In genomic region chr7:132858043-132858608, GRCm38 (mm10) we compare ENCODE assay signal across 14 mouse cellular contexts. TPM values are rescaled to one million over a fixed set of nuclear protein-coding genes. Genes with fewer than 3 reads are reported as not detected.
A peak's percentile ranks its signal among the peaks of the same experiment; 100 is the strongest.
DNase-seq lines count a peak whose midpoint lies in the region; ATAC-seq and TF ChIP-seq lines count a peak whose summit lies in the region.
"Had no signal": no experiment of that assay in that cellular context is flagged by ENCODE, and none has a peak within 500 bp of the region (broad histone marks: within the 10 kb centered on the region; RNA-seq: fewer than 3 reads in every experiment).

No protein-coding gene starts in this region.

- peaks cover 0 to 10% of the 10 kb centered on the region in 2 experiments for H3K36me3 ChIP-seq in CH12.LX (replicated peaks in 1 of 2; ENCODE audit: control insufficient read depth in 1 of 2, insufficient read depth in 1 of 2, low read length in 1 of 2)
- H3K36me3 ChIP-seq in forebrain, embryonic 10.5 days (replicated peaks): no peaks in the 10 kb centered on the region
- H3K36me3 ChIP-seq: midbrain, embryonic 12.5 days; neural tube, embryonic 12.5 days had no signal

- dilution Hi-C loops in CH12.LX (cut with MboI; ENCODE audit: extremely low pct_ligation_motif_present, extremely low pct_unique_long_range_greater_than_20kb, low sequenced_read_pairs): no loop called here

- peaks cover 2 to 30% of the 10 kb centered on the region in 2 experiments for H3K4me1 ChIP-seq in CH12.LX (ENCODE audit: control insufficient read depth in 1 of 2, insufficient read depth in 2 of 2)
- H3K4me1 ChIP-seq in forebrain, embryonic 10.5 days: peaks cover 24% of the 10 kb centered on the region

- H3K27me3 ChIP-seq in CH12.LX (replicated peaks): no peaks in the 10 kb centered on the region
- no peaks in the 10 kb centered on the region for H3K27me3 ChIP-seq in forebrain, embryonic 10.5 days (ENCODE audit: poor library complexity, severe bottlenecking)
- H3K27me3 ChIP-seq: midbrain, embryonic 12.5 days; neural tube, embryonic 12.5 days had no signal

- no peak for TF ChIP-seq EP300 in CH12.LX (IDR thresholded peaks at IDR 0.05; ENCODE audit: low read length)

- no peaks in the 10 kb centered on the region for H3K9me3 ChIP-seq in CH12.LX (replicated peaks; ENCODE audit: low read length)
- no peaks in the 10 kb centered on the region for H3K9me3 ChIP-seq in forebrain, embryonic 10.5 days
- H3K9me3 ChIP-seq: midbrain, embryonic 12.5 days; neural tube, embryonic 12.5 days had no signal

- peaks cover 27% of the 10 kb centered on the region for H3K79me2 ChIP-seq in CH12.LX (replicated peaks; ENCODE audit: control insufficient read depth, extremely low read depth, insufficient read depth, poor library complexity, severe bottlenecking)

- peak overlapping the region; percentile 65; the same call in 1 of the 2 replicates for H3K9ac ChIP-seq in CH12.LX (ENCODE audit: insufficient read depth, low read depth)

- peak; percentile 19 for TF ChIP-seq CTCF in left cerebral cortex, adult 2 months (IDR thresholded peaks at IDR 0.05)
- peak in 1 of 2 experiments; percentile 29; a peak in 1 of 4 replicates for TF ChIP-seq CTCF in CH12.LX (conservative IDR thresholded peaks at IDR 0.05 in 1 of 2, IDR thresholded peaks at IDR 0.05 in 1 of 2; ENCODE audit: low read depth in 2 of 2, low read length in 2 of 2)

- no peak for TF ChIP-seq POLR2A in CH12.LX (IDR thresholded peaks at IDR 0.05; ENCODE audit: low read depth, low read length)

- no peak overlapping the region for H3K27ac ChIP-seq in left cerebral cortex, adult 2 months
- H3K27ac ChIP-seq in CH12.LX (ENCODE audit: insufficient read depth, low read depth): no peak overlapping the region
- H3K27ac ChIP-seq in forebrain, embryonic 10.5 days: no peak overlapping the region
- H3K27ac ChIP-seq: neural tube, embryonic 12.5 days had no signal

- no peak overlapping the region for H3K4me3 ChIP-seq in left cerebral cortex, adult 2 months
- peak overlapping the region in 1 of 3 experiments; percentile 89 for H3K4me3 ChIP-seq in CH12.LX (replicated peaks in 1 of 3; ENCODE audit: low read depth in 2 of 3, low read length in 2 of 3, poor library complexity in 1 of 3)
- no peak overlapping the region for H3K4me3 ChIP-seq in forebrain, embryonic 10.5 days

- peak; percentile 32 for DNase-seq in cerebellum, adult 9-11 months
- no peak for DNase-seq in left cerebral cortex, adult 2 months (ENCODE audit: extremely low spot score in 1 of 2, low spot score in 2 of 2)
- DNase-seq in left cerebral cortex, adult 8-10 months (ENCODE audit: low spot score in 2 of 2): no peak
- DNase-seq in CH12.LX (ENCODE audit: extremely low read depth): peak; percentile 51
- peak; percentile 45 for DNase-seq in induced T-regulatory cell, adult 2 months (ENCODE audit: low read depth)
- DNase-seq in forebrain, embryonic 10.5 days (ENCODE audit: extremely low spot score, low spot score): no peak
- no peak for DNase-seq in adrenal gland, adult 18-20 months (ENCODE audit: low spot score in 2 of 2)
- DNase-seq: adrenal gland, adult 8-10 months; lung, embryonic 14.5 days; retina, postnatal 1 day; spleen, adult 18-20 months had no signal

- 70% methylated on average over 5 of the region's 5 CpGs for WGBS in forebrain, embryonic 10.5 days

- no peak for TF ChIP-seq RAD21 in CH12.LX (IDR thresholded peaks at IDR 0.05; ENCODE audit: low read depth, low read length)

- intact Hi-C loops in left cerebral cortex, adult 2 months (cut with DNase I): loop anchor here (2.0 to 10.0 kb wide), 2 partner anchors 73 to 777 kb away; partner anchors contain the start of genes Edrf1 and Zranb1

- ATAC-seq in cerebellum, adult (ENCODE audit: insufficient number of reproducible peaks, low FRiP score, low TSS enrichment): no peak

- in situ Hi-C loops in CH12.LX (cut with MboI; ENCODE audit: low pct_ligation_motif_present, low pct_unique_long_range_greater_than_20kb, low sequenced_read_pairs): no loop called here

- peak overlapping the region; percentile 89; the same call in 1 of the 2 replicates for H3K4me2 ChIP-seq in CH12.LX (ENCODE audit: insufficient read depth, low read depth, poor library complexity, severe bottlenecking)

TF ChIP-seq in CH12.LX, 34 proteins besides CTCF, POLR2A, EP300 and RAD21:
- TF ChIP-seq ZMIZ1 (IDR thresholded peaks at IDR 0.05; ENCODE audit: low read depth, low read length) (no peak), TCF12 (IDR thresholded peaks at IDR 0.05; ENCODE audit: low read depth, low read length) (no peak), POLR2AphosphoS2 (IDR thresholded peaks at IDR 0.05; ENCODE audit: low read depth, low read length) (no peak), MAX (IDR thresholded peaks at IDR 0.05; ENCODE audit: low read length) (no peak), GABPA (IDR thresholded peaks at IDR 0.05; ENCODE audit: insufficient replicate concordance, low read depth, low read length) (no peak), PAX5 (IDR thresholded peaks at IDR 0.05; ENCODE audit: low read length) (no peak), E2F4 (IDR thresholded peaks at IDR 0.05; ENCODE audit: insufficient replicate concordance, low read depth, low read length) (no peak), CHD2 (IDR thresholded peaks at IDR 0.05; ENCODE audit: low read length) (no peak), ZNF384 (IDR thresholded peaks at IDR 0.05; ENCODE audit: low read depth, low read length) (peak; percentile 68), ELF1 (IDR thresholded peaks at IDR 0.05; ENCODE audit: low read depth, low read length) (no peak), KAT2A (IDR thresholded peaks at IDR 0.05; ENCODE audit: insufficient replicate concordance, low read length) (no peak), NELFE (IDR thresholded peaks at IDR 0.05; ENCODE audit: low read depth, low read length) (no peak), USF2 (conservative IDR thresholded peaks at IDR 0.05; ENCODE audit: low read depth, low read length) (no peak), MYC (IDR thresholded peaks at IDR 0.05; ENCODE audit: low read depth, low read length) (peak; percentile 20; the same call in 1 of the 2 replicates), MXI1 (IDR thresholded peaks at IDR 0.05; ENCODE audit: low read depth, low read length) (no peak), MEF2A (IDR thresholded peaks at IDR 0.05; ENCODE audit: borderline replicate concordance, low read depth, low read length) (no peak), NRF1 (IDR thresholded peaks at IDR 0.05; ENCODE audit: low read depth, low read length) (no peak), MAFK (IDR thresholded peaks at IDR 0.05; ENCODE audit: insufficient replicate concordance, low read length) (no peak), TBP (conservative IDR thresholded peaks at IDR 0.05; ENCODE audit: low read depth, low read length) (peak; percentile 71; the same call in 1 of the 2 replicates), HCFC1 (IDR thresholded peaks at IDR 0.05; ENCODE audit: low read depth, low read length) (no peak), JUN (IDR thresholded peaks at IDR 0.05; ENCODE audit: insufficient read depth, low read depth, low read length) (no peak), RCOR1 (conservative IDR thresholded peaks at IDR 0.05; ENCODE audit: low read depth, low read length) (no peak), IRF4 (IDR thresholded peaks at IDR 0.05; ENCODE audit: low read depth, low read length) (no peak), ETS1 (conservative IDR thresholded peaks at IDR 0.05; ENCODE audit: low read depth, low read length) (no peak)
TF ChIP-seq in CH12.LX: peak in this region for 3.

RNA-seq across cellular contexts. Expression of gene Abraxas2, which starts 0.9 kb away (rescaled TPM):
- 10 to 100 TPM; 26.6 to 27.6 TPM for total RNA-seq in left cerebral cortex, adult 2 months (2021)
- total RNA-seq in left cerebral cortex, adult 8-10 months (2022): 10 to 100 TPM; 28.0 to 31.7 (median 29.1) TPM
- total RNA-seq in CH12.LX (2012; rRNA removed) (20.5 and 21.3 TPM in 2 replicates), CH12.LX (2014; rRNA removed) (26.7 and 28.4 TPM in 2 replicates)
- 20.1 and 20.3 TPM in 2 replicates for polyA plus RNA-seq in CH12.LX (2012; ENCODE audit: insufficient read length, low read depth)
- polyA plus RNA-seq in forebrain, embryonic 10.5 days (2016; fragmentation: Nextera tagmentation; extraction: Ambion mirVana): 32.9 and 33.9 TPM in 2 replicates
- 10 to 100 TPM; 32.9 to 36.9 TPM for total RNA-seq in adrenal gland, adult 18-20 months (2021)

RNA-seq across cellular contexts. Expression of gene Eef1akmt2, which starts 5.7 kb away (rescaled TPM):
- total RNA-seq in left cerebral cortex, adult 2 months (2021): 10 to 100 TPM; 33.2 to 33.8 TPM
- total RNA-seq in left cerebral cortex, adult 8-10 months (2022): 10 to 100 TPM; 34.1 to 38.8 (median 37.0) TPM
- total RNA-seq in CH12.LX (2012; rRNA removed) (31.4 and 34.3 TPM in 2 replicates), CH12.LX (2014; rRNA removed) (87.2 and 94.8 TPM in 2 replicates)
- polyA plus RNA-seq in CH12.LX (2012; ENCODE audit: insufficient read length, low read depth): 35.9 and 39.8 TPM in 2 replicates
- 76.8 and 80.9 TPM in 2 replicates for polyA plus RNA-seq in forebrain, embryonic 10.5 days (2016; fragmentation: Nextera tagmentation; extraction: Ambion mirVana)
- total RNA-seq in adrenal gland, adult 18-20 months (2021): 10 to 100 TPM; 25.0 to 27.7 TPM

RNA-seq across cellular contexts. Expression of gene Fam53b, which starts 44.4 kb away (rescaled TPM):
- 10 to 100 TPM; 57.1 to 75.2 TPM for total RNA-seq in left cerebral cortex, adult 2 months (2021)
- total RNA-seq in left cerebral cortex, adult 8-10 months (2022): 10 to 100 TPM; 57.0 to 68.5 (median 63.4) TPM
- total RNA-seq in CH12.LX (2012; rRNA removed) (21.8 and 22.1 TPM in 2 replicates), CH12.LX (2014; rRNA removed) (14.4 and 15.6 TPM in 2 replicates)
- polyA plus RNA-seq in CH12.LX (2012; ENCODE audit: insufficient read length, low read depth): 25.0 and 30.9 TPM in 2 replicates
- 39.4 and 39.5 TPM in 2 replicates for polyA plus RNA-seq in forebrain, embryonic 10.5 days (2016; fragmentation: Nextera tagmentation; extraction: Ambion mirVana)
- 10 to 100 TPM; 41.2 to 71.7 TPM for total RNA-seq in adrenal gland, adult 18-20 months (2021)

Comparison
In these comparisons a context has a peak if more than half of its experiments do, and no peak if none do; other contexts are left out.
1. DNase-seq: peak in cerebellum, adult 9-11 months (single experiment), CH12.LX (single experiment) and induced T-regulatory cell, adult 2 months (single experiment); none in left cerebral cortex, adult 2 months (0 of 2), left cerebral cortex, adult 8-10 months (0 of 2), forebrain, embryonic 10.5 days (single experiment) and adrenal gland, adult 18-20 months (0 of 2).